Mouse (Mus musculus) MEL (cell line): ENCODE measurements around the gene Slc12a6. TPM values are rescaled to one million over a fixed set of nuclear protein-coding genes. Genes with fewer than 3 reads are reported as not detected.

Source experiments
- DNase-seq: peaks from one replicate; pipeline ENCODE4 v3.0.0; 2011; ENCODE audit warnings: low read depth, low spot score
- H3K27ac ChIP-seq: 2 replicates; pipeline ENCODE4 v1.5.1; 2012; ENCODE audit warnings: low read depth, mild to moderate bottlenecking, control low read depth, low read length, moderate library complexity; ENCODE audit not compliant: control insufficient read depth
- H3K27me3 ChIP-seq, 2 experiments: fragments of 150-350 bp in 1 of 2; sonication (generic) in 1 of 2; 2 replicates each; pipeline ENCODE4 v1.6.1; 2012; ENCODE audit warnings: low read length in 2 of 2, mild to moderate bottlenecking in 2 of 2, improper control_type of control experiment in 1 of 2, moderate library complexity in 1 of 2; ENCODE audit not compliant: insufficient read depth in 2 of 2, control insufficient read depth in 1 of 2
- H3K36me3 ChIP-seq, 2 experiments: 2 replicates each; pipeline ENCODE4 v1.6.1; 2012 to 2014; ENCODE audit warnings: low read length in 2 of 2, improper control_type of control experiment in 1 of 2, inconsistent platforms in 1 of 2, mild to moderate bottlenecking in 1 of 2; ENCODE audit not compliant: insufficient read depth in 2 of 2, control insufficient read depth in 1 of 2
- H3K4me1 ChIP-seq, 2 experiments: fragments of 150-350 bp in 1 of 2; sonication (generic) in 1 of 2; 2 replicates each; pipeline ENCODE4 v1.6.1; 2012; ENCODE audit warnings: low read length in 2 of 2, improper control_type of control experiment in 1 of 2, mild to moderate bottlenecking in 1 of 2; ENCODE audit not compliant: insufficient read depth in 2 of 2, control insufficient read depth in 1 of 2
- H3K4me3 ChIP-seq, 2 experiments: fragments of 150-350 bp in 1 of 2; sonication (generic) in 1 of 2; 2 replicates each; pipeline ENCODE4 v1.5.1; 2012; ENCODE audit warnings: low read depth in 2 of 2, low read length in 2 of 2, mild to moderate bottlenecking in 2 of 2, moderate library complexity in 2 of 2, control low read depth in 1 of 2, improper control_type of control experiment in 1 of 2; ENCODE audit not compliant: control insufficient read depth in 1 of 2, insufficient read depth in 1 of 2
- H3K79me2 ChIP-seq: 2 replicates; pipeline ENCODE4 v1.6.1; 2012; ENCODE audit warnings: mild to moderate bottlenecking, low read length, moderate library complexity; ENCODE audit not compliant: control insufficient read depth, poor library complexity, insufficient read depth
- H3K9ac ChIP-seq: 2 replicates; pipeline ENCODE4 v1.6.1; 2012; ENCODE audit warnings: low read depth, mild to moderate bottlenecking, control low read depth, low read length, moderate library complexity; ENCODE audit not compliant: control insufficient read depth, poor library complexity, severe bottlenecking
- H3K9me3 ChIP-seq: fragments of 150-350 bp; sonication (generic); replicated peaks from 2 replicates; pipeline ENCODE4 v1.6.1; 2012; ENCODE audit warnings: mild to moderate bottlenecking, low read length, improper control_type of control experiment, moderate library complexity; ENCODE audit not compliant: insufficient read depth
- BHLHE40 ChIP-seq: IDR thresholded peaks from 2 replicates; pipeline ENCODE4 v1.6.1; 2012; ENCODE audit warnings: low read depth, mild to moderate bottlenecking, inconsistent platforms, low read length, improper control_type of control experiment, borderline replicate concordance
- CHD2 ChIP-seq: IDR thresholded peaks from 2 replicates; pipeline ENCODE4 v1.6.1; 2011; ENCODE audit warnings: low read length, improper control_type of control experiment
- E2F4 ChIP-seq: IDR thresholded peaks from 2 replicates; pipeline ENCODE4 v1.6.1; 2011; ENCODE audit warnings: low read depth, low read length, improper control_type of control experiment, borderline replicate concordance
- ELF1 ChIP-seq: IDR thresholded peaks from 2 replicates; pipeline ENCODE4 v1.6.1; 2014; ENCODE audit warnings: low read depth, mild to moderate bottlenecking, inconsistent platforms, low read length, improper control_type of control experiment, moderate library complexity
- EP300 ChIP-seq, 2 experiments: IDR thresholded peaks; 2 replicates each; pipeline ENCODE4 v1.6.1; 2011; ENCODE audit warnings: improper control_type of control experiment in 2 of 2, low read length in 2 of 2, low read depth in 1 of 2, mild to moderate bottlenecking in 1 of 2
- GABPA ChIP-seq: IDR thresholded peaks from 2 replicates; pipeline ENCODE4 v1.6.1; 2012; ENCODE audit warnings: low read depth, mild to moderate bottlenecking, inconsistent platforms, low read length, improper control_type of control experiment, moderate library complexity
- GATA1 ChIP-seq: IDR thresholded peaks from 2 replicates; pipeline ENCODE4 v1.6.1; 2011; ENCODE audit warnings: low read depth, low read length, improper control_type of control experiment
- HCFC1 ChIP-seq: IDR thresholded peaks from 2 replicates; pipeline ENCODE4 v1.6.1; 2012; ENCODE audit warnings: low read depth, mild to moderate bottlenecking, inconsistent platforms, low read length, improper control_type of control experiment, moderate library complexity
- JUND ChIP-seq: IDR thresholded peaks from 2 replicates; pipeline ENCODE4 v1.6.1; 2011; ENCODE audit warnings: low read depth, mild to moderate bottlenecking, improper control_type of control experiment, low read length
- MAX ChIP-seq: IDR thresholded peaks from 2 replicates; pipeline ENCODE4 v1.6.1; 2011; ENCODE audit warnings: low read length, improper control_type of control experiment
- MAZ ChIP-seq: IDR thresholded peaks from 2 replicates; pipeline ENCODE4 v1.6.1; 2012; ENCODE audit warnings: low read depth, mild to moderate bottlenecking, inconsistent platforms, low read length, improper control_type of control experiment
- MEF2A ChIP-seq: IDR thresholded peaks from 2 replicates; pipeline ENCODE4 v1.6.1; 2014; ENCODE audit warnings: low read depth, mild to moderate bottlenecking, inconsistent platforms, low read length, improper control_type of control experiment; ENCODE audit not compliant: poor library complexity, insufficient replicate concordance, severe bottlenecking; ENCODE audit errors: extremely low read depth
- MXI1 ChIP-seq: IDR thresholded peaks from 2 replicates; pipeline ENCODE4 v1.6.1; 2011; ENCODE audit warnings: mild to moderate bottlenecking, low read depth, low read length, improper control_type of control experiment
- MYC ChIP-seq: IDR thresholded peaks from 2 replicates; pipeline ENCODE4 v1.6.1; 2011; ENCODE audit warnings: low read depth, mild to moderate bottlenecking, low read length, improper control_type of control experiment, moderate library complexity
- NELFE ChIP-seq: IDR thresholded peaks from 2 replicates; pipeline ENCODE4 v1.6.1; 2011; ENCODE audit warnings: low read depth, low read length, improper control_type of control experiment
- POLR2A ChIP-seq, 2 experiments: IDR thresholded peaks; 2 replicates each; pipeline ENCODE4 v1.6.1; 2011 to 2012; ENCODE audit warnings: low read length in 2 of 2, mild to moderate bottlenecking in 2 of 2, control low read depth in 1 of 2, improper control_type of control experiment in 1 of 2, low read depth in 1 of 2, moderate library complexity in 1 of 2; ENCODE audit not compliant: control insufficient read depth in 1 of 2, insufficient read depth in 1 of 2, poor library complexity in 1 of 2
- POLR2AphosphoS2 ChIP-seq: IDR thresholded peaks from 2 replicates; pipeline ENCODE4 v1.6.1; 2011; ENCODE audit warnings: low read length, improper control_type of control experiment
- POLR2AphosphoS5 ChIP-seq: IDR thresholded peaks from 2 replicates; pipeline ENCODE4 v1.6.1; 2012; ENCODE audit warnings: low read depth, borderline replicate concordance, mild to moderate bottlenecking, inconsistent platforms, low read length, moderate library complexity, mixed read lengths
- RAD21 ChIP-seq: IDR thresholded peaks from 2 replicates; pipeline ENCODE4 v1.6.1; 2011; ENCODE audit warnings: mild to moderate bottlenecking, low read depth, low read length, improper control_type of control experiment
- RCOR1 ChIP-seq: IDR thresholded peaks from 2 replicates; pipeline ENCODE4 v1.6.1; 2012; ENCODE audit warnings: low read depth, mild to moderate bottlenecking, inconsistent platforms, low read length, improper control_type of control experiment
- SIN3A ChIP-seq: IDR thresholded peaks from 2 replicates; pipeline ENCODE4 v1.6.1; 2012; ENCODE audit warnings: low read length, improper control_type of control experiment, inconsistent platforms
- SMC3 ChIP-seq: IDR thresholded peaks from 2 replicates; pipeline ENCODE4 v1.6.1; 2011; ENCODE audit warnings: low read depth, low read length, improper control_type of control experiment
- TBP ChIP-seq: IDR thresholded peaks from 2 replicates; pipeline ENCODE4 v1.8.0; 2011; ENCODE audit warnings: low read depth, low read length, improper control_type of control experiment
- USF1 ChIP-seq: IDR thresholded peaks from 2 replicates; pipeline ENCODE4 v1.6.1; 2014; ENCODE audit warnings: low read depth, mild to moderate bottlenecking, inconsistent platforms, low read length, improper control_type of control experiment, moderate library complexity
- USF2 ChIP-seq, 2 experiments: IDR thresholded peaks; 2 replicates each; pipeline ENCODE4 v1.6.1; 2011 to 2012; ENCODE audit warnings: improper control_type of control experiment in 2 of 2, low read length in 2 of 2, borderline replicate concordance in 1 of 2, inconsistent platforms in 1 of 2, low read depth in 1 of 2, mild to moderate bottlenecking in 1 of 2; ENCODE audit not compliant: insufficient read depth in 1 of 2
- ZC3H11A ChIP-seq: IDR thresholded peaks from 2 replicates; pipeline ENCODE4 v1.6.1; 2012; ENCODE audit warnings: low read depth, mild to moderate bottlenecking, inconsistent platforms, low read length, improper control_type of control experiment
- ZKSCAN1 ChIP-seq: IDR thresholded peaks from 2 replicates; pipeline ENCODE4 v1.6.1; 2012; ENCODE audit warnings: low read depth, mild to moderate bottlenecking, inconsistent platforms, low read length, improper control_type of control experiment, moderate library complexity
- ZMIZ1 ChIP-seq: IDR thresholded peaks from 2 replicates; pipeline ENCODE4 v1.6.1; 2012; ENCODE audit warnings: low read depth, mild to moderate bottlenecking, inconsistent platforms, low read length, improper control_type of control experiment, moderate library complexity
- ZNF384 ChIP-seq: IDR thresholded peaks from 2 replicates; pipeline ENCODE4 v1.6.1; 2012; ENCODE audit warnings: low read depth, mild to moderate bottlenecking, inconsistent platforms, low read length, improper control_type of control experiment
- polyA plus RNA-seq, 2 experiments: library from polyadenylated mRNA; stranded (reverse) in 1 of 2; unstranded in 1 of 2; fragments of >175 nt in 1 of 2; fragments of >200 nt in 1 of 2; gene quantifications; 2 replicates each; pipeline versions ENCODE4 v1.2.1 to v1.2.4; 2012; ENCODE audit warnings: low replicate concordance in 2 of 2, low read depth in 1 of 2; ENCODE audit not compliant: insufficient read length in 2 of 2, insufficient read depth in 1 of 2, missing spikeins in 1 of 2
- total RNA-seq: library from RNA; depleted of rRNA; stranded (reverse); fragments of 300-350 nt; gene quantifications from 2 replicates; pipeline ENCODE4 v1.2.3, GENCODE M21; 2012

Slc12a6 gene
- total and polyA plus RNA-seq, 3 experiments = 20.4 to 21.2 TPM; not detected in 1

DNA sequence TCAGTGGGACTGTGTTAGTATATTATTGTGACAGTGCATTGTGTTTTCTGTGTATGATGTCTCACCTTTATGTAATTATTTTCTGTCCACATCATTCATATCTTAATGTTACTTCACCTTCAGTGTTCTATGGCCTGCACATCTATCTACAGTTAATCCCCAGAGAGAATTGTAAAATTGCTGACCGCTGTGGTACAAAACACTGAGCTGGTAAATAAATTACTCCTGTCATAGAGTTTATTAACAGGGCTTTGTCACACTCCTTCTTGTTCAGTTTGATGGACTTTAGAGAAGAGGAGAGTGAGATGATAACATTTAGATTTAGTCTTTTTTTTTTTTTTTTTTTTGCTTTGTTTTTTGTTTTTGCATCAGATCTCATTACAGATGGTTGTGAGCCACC is 17.2 kb downstream of the Slc12a6 start:
- TF ChIP-seq MXI1 (no peak), E2F4 (no peak), ZNF384 (0 out of 2 replicates have a peak, but pooled peaks have one; percentile 62), RAD21 (no peak), GATA1 (no peak), ZKSCAN1 (no peak)
- Histone ChIP-seq H3K4me1 (peaks cover 5 to 26% of the 10 kb centered on the region in 2 experiments; a peak in 2 of 4 replicates), H3K4me3 (no peak overlapping the region), H3K9ac (no peak overlapping the region), H3K27me3 (no peaks in the 10 kb centered on the region), H3K9me3 (no peaks in the 10 kb centered on the region), H3K36me3 (peaks cover 0 to 17% of the 10 kb centered on the region in 2 experiments; a peak in 2 of 4 replicates), H3K79me2 (peaks cover 10% of the 10 kb centered on the region), H3K27ac (no peak overlapping the region)
- no peak for DNase-seq

- Histone ChIP-seq H3K4me1 (peaks cover 6 to 26% of the 10 kb centered on the region in 2 experiments; a peak in 2 of 4 replicates), H3K9me3 (no peaks in the 10 kb centered on the region), H3K27me3 (no peaks in the 10 kb centered on the region), H3K79me2 (peaks cover 12% of the 10 kb centered on the region), H3K9ac (peak overlapping the region; percentile 78), H3K27ac (peak overlapping the region; percentile 80), H3K36me3 (peaks cover 0 to 18% of the 10 kb centered on the region in 2 experiments; a peak in 2 of 4 replicates), H3K4me3 (peak overlapping the region; percentile 82 to 87)
- peak; percentile 94 for DNase-seq
- TF ChIP-seq RCOR1 (0 out of 2 replicates have a peak, but pooled peaks have one; percentile 43), BHLHE40 (peak; percentile 75), POLR2AphosphoS5 (no peak), MEF2A (no peak), MAX (peak; percentile 97), ZMIZ1 (peak; percentile 67; the same call in 1 of the 2 replicates), CHD2 (no peak), MYC (peak; percentile 76), EP300 (IDR thresholded peaks at IDR 0.05; ENCODE audit: low read depth in 1 of 2, low read length in 2 of 2) (peak; percentile 31 to 61; a peak in 2 of 4 replicates), MXI1 (peak; percentile 96), GATA1 (peak; percentile 89), ZNF384 (peak; percentile 99), POLR2AphosphoS2 (peak; percentile 66), USF1 (peak; percentile 100), E2F4 (no peak), ZKSCAN1 (no peak; the same call in 1 of the 2 replicates), ELF1 (peak; percentile 84), SIN3A (peak; percentile 91), GABPA (no peak), POLR2A (IDR thresholded peaks at IDR 0.05; ENCODE audit: control insufficient read depth in 1 of 2, insufficient read depth in 1 of 2, low read depth in 1 of 2, low read length in 2 of 2, poor library complexity in 1 of 2) (peak in 1 of 2 experiments; percentile 79; a peak in 2 of 4 replicates), SMC3 (peak; percentile 3; the same call in 1 of the 2 replicates), RAD21 (no peak), JUND (no peak), USF2 (IDR thresholded peaks at IDR 0.05; ENCODE audit: borderline replicate concordance in 1 of 2, insufficient read depth in 1 of 2, low read depth in 1 of 2, low read length in 2 of 2) (peak; percentile 88 to 95), NELFE (peak; percentile 64), MAZ (peak; percentile 80; the same call in 1 of the 2 replicates), HCFC1 (peak; percentile 17; the same call in 1 of the 2 replicates), TBP (peak; percentile 80), ZC3H11A (no peak)
Observed at GRCm38 (mm10) chr2:112284363-112285030, 18.9 kb downstream of the Slc12a6 start.
